Mouse (Mus musculus): ENCODE measurements at regions not wholly inside any gene's neighbourhood (a gene's known extent, or its start where the extent isn't known, plus 50 kb on each side); places are given as distances from the start of the nearest gene placed in this dataset.
"Not testable (repeated sequence)": the region's sequence is repeated elsewhere in the genome, so short reads cannot be mapped to it uniquely, and the experiment has no call there.

DNA sequence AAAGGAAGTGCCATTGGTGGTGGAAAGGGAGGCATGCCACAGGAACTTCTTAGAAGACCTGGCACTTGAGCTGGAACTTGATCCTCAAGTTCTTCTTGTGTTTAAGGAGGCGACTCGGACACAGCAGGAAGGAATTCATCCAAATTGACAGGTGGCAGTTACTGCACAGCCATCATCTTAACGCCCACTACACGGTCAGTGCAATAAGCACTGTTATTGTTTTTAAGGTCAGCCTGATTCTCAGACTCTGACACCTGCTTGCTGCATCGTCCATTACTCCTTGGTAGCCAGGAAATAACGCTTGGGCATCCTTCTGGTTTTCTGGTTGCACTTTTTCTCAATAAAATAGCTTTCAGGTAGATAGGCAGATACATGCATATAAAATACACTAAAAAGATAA, 118.6 kb upstream of the Cdyl start:
- DNase-seq, result no peak
- intact Hi-C loops (cut with DNase I), result no loop called here

DNA sequence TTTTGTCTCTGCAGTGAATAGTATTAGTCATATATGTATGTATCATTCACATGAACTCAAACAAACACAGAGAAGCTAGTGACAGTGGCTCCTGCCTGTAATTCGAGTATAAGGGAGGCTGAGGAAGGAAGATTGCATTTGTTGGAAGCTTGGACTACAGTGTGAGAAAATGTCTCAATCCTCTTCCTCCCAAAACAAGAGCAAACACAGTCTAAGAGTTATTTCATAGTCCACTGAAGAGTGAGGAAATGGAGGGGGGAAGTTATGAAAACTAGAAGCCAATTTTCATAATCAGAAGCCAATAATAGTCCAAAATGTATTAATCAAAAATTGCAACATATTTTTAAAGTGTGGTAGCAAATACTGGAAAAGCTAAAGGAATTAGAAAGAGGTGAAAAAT, 95.6 kb upstream of the Cdyl start:
- intact Hi-C loops (cut with DNase I), result no loop called here

GRCm38 (mm10) chr13:35581616-35582015, 78.0 kb upstream of the Cdyl start:
- peak; percentile 33 for DNase-seq
- intact Hi-C loops (cut with DNase I), result no loop called here

More for the DNA sequence above, 95.6 kb upstream of the Cdyl start:
- DNase-seq, result no peak

DNA sequence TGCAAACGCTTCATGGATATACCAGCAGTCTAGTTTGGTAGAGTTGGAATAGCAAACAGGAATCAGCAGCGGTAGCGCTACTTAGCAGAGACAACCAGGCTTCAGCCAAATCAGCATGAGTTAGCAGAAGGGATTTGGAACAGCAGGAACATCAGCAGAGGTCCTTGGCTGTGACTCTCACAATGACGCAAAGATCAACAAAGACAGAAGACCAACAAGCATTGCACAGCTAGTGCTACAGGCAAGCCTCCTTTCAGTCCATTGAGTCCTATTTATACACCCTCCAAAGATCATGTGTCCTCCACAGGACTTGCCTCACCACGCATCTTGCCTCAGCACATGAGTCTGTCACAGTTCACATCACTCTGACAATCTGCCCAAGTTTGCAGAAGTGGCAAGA, 61.6 kb upstream of the Cdyl start:
- no peak for DNase-seq
- intact Hi-C loops (cut with DNase I), result no loop called here

- intact Hi-C loops (cut with DNase I), result no loop called here
- DNase-seq, result no peak
Observed at GRCm38 (mm10) chr13:35601560-35602135, 58.0 kb upstream of the Cdyl start.

GRCm38 (mm10) chr13:35603080-35603479, 56.6 kb upstream of the Cdyl start:
- no peak for DNase-seq
- intact Hi-C loops (cut with DNase I), result no loop called here

GRCm38 (mm10) chr13:35604061-35604460, 55.6 kb upstream of the Cdyl start:
- intact Hi-C loops (cut with DNase I), result no loop called here
- DNase-seq, result peak; percentile 47

- intact Hi-C loops (cut with DNase I), result no loop called here
- no peak for DNase-seq
Observed at GRCm38 (mm10) chr13:35604765-35605164, 54.9 kb upstream of the Cdyl start.

DNA sequence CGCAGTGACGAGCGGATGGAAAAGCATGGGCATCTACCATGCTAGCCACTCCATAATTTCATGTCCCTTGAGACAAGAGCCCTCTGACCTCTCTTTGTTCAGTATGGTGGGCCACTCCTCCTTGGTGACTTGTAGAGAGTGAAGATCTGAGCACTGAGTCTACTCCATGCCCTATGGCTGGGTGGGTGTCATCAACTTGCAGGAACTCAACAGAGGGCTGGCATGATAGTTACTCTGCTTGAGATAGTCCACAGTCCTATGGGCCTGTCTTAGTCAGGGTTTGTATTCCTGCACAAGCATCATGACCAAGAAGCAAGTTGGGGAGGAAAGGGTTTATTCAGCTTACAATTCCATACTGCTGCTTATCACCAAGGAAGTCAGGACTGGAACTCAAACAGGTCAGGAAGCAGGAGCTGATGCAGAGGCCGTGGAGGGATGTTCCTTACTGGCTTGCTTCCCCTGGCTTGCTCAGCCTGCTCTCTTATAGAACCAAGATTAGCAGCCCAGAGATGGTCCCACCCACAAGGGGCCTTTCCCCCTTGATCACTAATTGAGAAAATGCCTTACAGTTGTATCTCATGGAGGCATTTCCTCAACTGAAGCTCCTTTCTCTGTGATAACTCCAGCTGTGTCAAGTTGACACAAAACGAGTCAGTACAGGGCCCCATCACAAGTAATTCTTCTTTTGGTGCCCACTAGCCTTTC, 52.6 kb upstream of the Cdyl start:
- DNase-seq; intact Hi-C loops (cut with DNase I): not testable (repeated sequence)

DNA sequence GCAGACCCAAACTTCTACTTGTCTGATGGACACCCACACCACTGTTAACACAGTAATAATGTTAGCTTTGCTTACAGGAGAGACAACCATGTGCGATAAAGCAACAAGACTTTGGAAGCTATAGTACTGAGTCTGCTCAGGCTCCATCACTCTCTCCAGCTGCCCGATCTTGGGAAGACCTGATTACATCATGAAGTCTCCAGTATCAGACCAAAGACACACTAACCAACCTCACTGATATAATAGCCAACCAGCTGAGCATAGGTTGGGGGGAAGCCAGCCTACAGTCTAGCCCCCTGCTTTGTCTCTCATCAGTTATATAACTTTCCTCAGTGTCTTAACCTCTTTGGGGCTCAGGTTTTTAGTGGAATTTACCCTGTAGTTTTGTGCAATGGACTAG, 51.9 kb upstream of the Cdyl start:
- DNase-seq, result no peak
- intact Hi-C loops (cut with DNase I), result no loop called here

All from left cerebral cortex, postnatal 4 days (tissue).